ENCODE assay signal across 31 mouse cellular contexts in the genomic region with DNA sequence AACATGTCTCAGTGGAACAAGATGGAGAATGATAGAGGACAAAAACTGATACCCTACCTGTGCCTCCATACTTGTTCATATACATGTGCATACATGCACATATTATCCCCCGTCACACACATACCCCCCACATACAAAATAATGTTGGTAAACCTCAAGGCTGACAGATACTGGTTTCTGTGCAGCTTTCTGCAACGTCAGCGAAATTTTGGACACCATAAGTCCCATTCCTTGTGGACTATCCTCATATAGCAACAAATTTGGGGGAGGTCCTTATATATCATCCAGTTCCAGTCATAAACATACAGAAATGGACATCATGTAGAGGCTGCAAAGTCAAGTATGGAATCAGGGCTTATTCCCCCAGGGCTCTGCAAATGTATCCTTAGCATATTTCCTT.
"Had no signal": no experiment of that assay in that cellular context is flagged by ENCODE, and none has a peak within 500 bp of the region (broad histone marks: within the 10 kb centered on the region; RNA-seq: fewer than 3 reads in every experiment).

No protein-coding gene starts in this region.

- H3K9ac ChIP-seq: heart, embryonic 12.5 days; heart, embryonic 13.5 days; heart, embryonic 15.5 days; hindbrain, embryonic 12.5 days; hindbrain, embryonic 13.5 days; hindbrain, embryonic 14.5 days; hindbrain, embryonic 15.5 days; intestine, embryonic 15.5 days; kidney, embryonic 15.5 days had no signal

- DNase-seq: heart, postnatal 10 days; heart, postnatal 14 days; heart, postnatal 36 days; heart, postnatal 4 days; kidney, adult 11 months; kidney, adult 18-20 months; kidney, adult 2 months; kidney, adult 8-10 months; kidney, adult 9 months; kidney, postnatal 10 days; kidney, postnatal 14 days; kidney, postnatal 25 days; kidney, postnatal 36 days; kidney, postnatal 4 days; layer of hippocampus, adult 9-11 months; layer of hippocampus, postnatal 36 days had no signal

- H3K27me3 ChIP-seq: heart, embryonic 12.5 days; heart, embryonic 13.5 days; heart, embryonic 15.5 days; hindbrain, embryonic 12.5 days; hindbrain, embryonic 13.5 days; hindbrain, embryonic 15.5 days; intestine, embryonic 15.5 days; kidney, embryonic 15.5 days had no signal

- H3K9me3 ChIP-seq: heart, embryonic 12.5 days; heart, embryonic 13.5 days; heart, embryonic 15.5 days; hindbrain, embryonic 10.5 days; hindbrain, embryonic 12.5 days; hindbrain, embryonic 13.5 days; hindbrain, embryonic 15.5 days; intestine, embryonic 15.5 days; kidney, embryonic 15.5 days had no signal

- H3K4me1 ChIP-seq: heart, embryonic 12.5 days; heart, embryonic 13.5 days; heart, embryonic 15.5 days; hindbrain, embryonic 10.5 days; hindbrain, embryonic 12.5 days; hindbrain, embryonic 13.5 days; hindbrain, embryonic 15.5 days; intestine, embryonic 15.5 days; kidney, embryonic 15.5 days had no signal

- H3K4me2 ChIP-seq: heart, embryonic 11.5 days; heart, embryonic 12.5 days; heart, embryonic 13.5 days; heart, embryonic 15.5 days; hindbrain, embryonic 12.5 days; hindbrain, embryonic 13.5 days; hindbrain, embryonic 14.5 days; hindbrain, embryonic 15.5 days; intestine, embryonic 15.5 days; kidney, embryonic 15.5 days had no signal

- H3K27ac ChIP-seq: heart, embryonic 13.5 days; heart, embryonic 15.5 days; hindbrain, embryonic 10.5 days; hindbrain, embryonic 12.5 days; hindbrain, embryonic 13.5 days; hindbrain, embryonic 14.5 days; hindbrain, embryonic 15.5 days; hindbrain, postnatal 0 days; intestine, embryonic 15.5 days; kidney, embryonic 15.5 days; kidney, postnatal 0 days; layer of hippocampus, adult 2 months; left cerebral cortex, adult 2 months had no signal

- H3K36me3 ChIP-seq: heart, embryonic 12.5 days; heart, embryonic 13.5 days; heart, embryonic 15.5 days; hindbrain, embryonic 10.5 days; hindbrain, embryonic 12.5 days; hindbrain, embryonic 13.5 days; hindbrain, embryonic 15.5 days; intestine, embryonic 15.5 days; kidney, embryonic 15.5 days had no signal

- H3K4me3 ChIP-seq: heart, embryonic 12.5 days; heart, embryonic 13.5 days; heart, embryonic 15.5 days; hindbrain, embryonic 10.5 days; hindbrain, embryonic 12.5 days; hindbrain, embryonic 13.5 days; hindbrain, embryonic 15.5 days; intestine, embryonic 15.5 days; kidney, embryonic 15.5 days; layer of hippocampus, adult 2 months; left cerebral cortex, adult 2 months had no signal
